Mouse (Mus musculus) mesoderm, embryonic 11.5 days (tissue): ENCODE measurements around the gene Cstb.

Source experiments
- DNase-seq: peaks from one replicate; pipeline ENCODE4 v3.0.0-alpha.2; 2012; ENCODE audit warnings: low read depth, low spot score

Gene Cstb

GRCm38 (mm10) chr10:78425181-78426041 is at the start of gene Cstb:
Gene Cstb, plus strand, starts transcription at chr10:78425669.
- peak; percentile 78 for DNase-seq

GRCm38 (mm10) chr10:78378516-78378915 is 47.0 kb upstream of the Cstb start:
- no peak for DNase-seq

GRCm38 (mm10) chr10:78383567-78383966 is 41.9 kb upstream of the Cstb start:
- no peak for DNase-seq

GRCm38 (mm10) chr10:78385520-78385919 is 39.9 kb upstream of the Cstb start:
- no peak for DNase-seq

- DNase-seq = no peak
Measured at GRCm38 (mm10) chr10:78388216-78388980, 37.1 kb upstream of the Cstb start.

GRCm38 (mm10) chr10:78390982-78391470 is 34.4 kb upstream of the Cstb start:
- DNase-seq = no peak

- DNase-seq = peak; percentile 83
Measured at GRCm38 (mm10) chr10:78392072-78392471, 33.4 kb upstream of the Cstb start.

- no peak for DNase-seq
Measured at GRCm38 (mm10) chr10:78395377-78395776, 30.1 kb upstream of the Cstb start.

- peak; percentile 95 for DNase-seq
Measured at GRCm38 (mm10) chr10:78395819-78396624, 29.4 kb upstream of the Cstb start.

GRCm38 (mm10) chr10:78396625-78396885 is 28.9 kb upstream of the Cstb start:
- no peak for DNase-seq

GRCm38 (mm10) chr10:78399090-78399657 is 26.3 kb upstream of the Cstb start:
- DNase-seq = peak; percentile 75

- no peak for DNase-seq
Measured at GRCm38 (mm10) chr10:78401127-78401526, 24.3 kb upstream of the Cstb start.

GRCm38 (mm10) chr10:78402301-78402922 is 23.1 kb upstream of the Cstb start:
- no peak for DNase-seq

GRCm38 (mm10) chr10:78406152-78406551 is 19.3 kb upstream of the Cstb start:
- DNase-seq = no peak

GRCm38 (mm10) chr10:78407132-78407531 is 18.3 kb upstream of the Cstb start:
- no peak for DNase-seq

- no peak for DNase-seq
Measured at GRCm38 (mm10) chr10:78409035-78409788, 16.3 kb upstream of the Cstb start.

- no peak for DNase-seq
Measured at GRCm38 (mm10) chr10:78411851-78412250, 13.6 kb upstream of the Cstb start.

- DNase-seq = peak; percentile 97
Measured at GRCm38 (mm10) chr10:78412319-78413151, 12.9 kb upstream of the Cstb start, which contains the start of gene Rrp1. Gene Rrp1, minus strand, starts transcription at chr10:78413043.

- DNase-seq = no peak
Measured at GRCm38 (mm10) chr10:78413152-78413520, 12.3 kb upstream of the Cstb start.
